ENCODE assay signal across 22 mouse cellular contexts in the genomic region with DNA sequence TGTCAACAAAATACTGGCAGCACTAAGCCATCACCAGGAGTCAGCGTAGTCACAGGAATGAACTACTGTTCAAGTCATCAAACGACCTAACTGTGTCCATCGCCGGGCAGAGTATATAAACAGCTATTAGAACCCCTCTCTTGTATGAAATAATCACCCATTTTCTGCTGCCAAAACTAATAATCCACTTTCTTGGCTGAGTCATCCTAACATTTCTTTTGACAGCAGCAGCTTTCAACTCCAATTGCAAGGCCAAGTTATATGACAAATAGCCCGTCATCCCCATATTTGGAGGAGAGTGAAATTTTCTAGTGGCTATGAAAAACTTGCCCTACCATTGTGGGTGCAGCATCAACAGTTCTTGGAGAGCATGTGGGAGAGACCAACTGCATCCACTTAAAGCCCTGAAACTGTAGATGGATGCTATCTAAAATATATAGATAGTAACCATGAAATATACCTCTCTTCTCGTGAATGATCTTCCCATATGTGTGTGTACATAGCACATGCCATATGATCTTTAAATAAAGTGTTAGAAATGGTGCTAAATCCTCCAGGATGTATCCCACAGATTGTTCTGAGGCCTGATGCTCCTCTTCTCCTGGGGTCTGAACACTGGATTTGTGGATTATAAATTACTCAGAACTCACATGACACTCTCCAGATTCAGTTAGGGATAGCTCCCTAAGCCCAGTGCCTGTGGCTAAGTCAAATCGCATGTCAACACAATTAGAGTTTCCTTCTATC.
A peak's percentile ranks its signal among the peaks of the same experiment; 100 is the strongest.
DNase-seq lines count a peak whose midpoint lies in the region; ATAC-seq and TF ChIP-seq lines count a peak whose summit lies in the region.
"Had no signal": no experiment of that assay in that cellular context is flagged by ENCODE, and none has a peak within 500 bp of the region (broad histone marks: within the 10 kb centered on the region; RNA-seq: fewer than 3 reads in every experiment).

No protein-coding gene starts in this region.

- no peak for TF ChIP-seq CTCF in left cerebral cortex, adult 2 months (IDR thresholded peaks at IDR 0.05)

- H3K4me3 ChIP-seq in left cerebral cortex, adult 2 months = no peak overlapping the region
- H3K4me3 ChIP-seq: limb, embryonic 15.5 days; lung, embryonic 15.5 days; stomach, embryonic 15.5 days had no signal

- peak overlapping the region; percentile 37 for H3K27ac ChIP-seq in left cerebral cortex, adult 2 months
- H3K27ac ChIP-seq: hindbrain, embryonic 14.5 days; limb, embryonic 15.5 days; liver, embryonic 14.5 days; lung, embryonic 15.5 days; stomach, embryonic 15.5 days had no signal

- intact Hi-C loops in left cerebral cortex, adult 2 months (cut with DNase I) = loop anchor here (10.0 kb wide), 2 partner anchors 238 to 658 kb away; no protein-coding TSS in a partner anchor
- intact Hi-C loops in left cerebral cortex, postnatal 14 days (cut with DNase I) = no loop called here
- intact Hi-C loops in left cerebral cortex, postnatal 36 days (cut with DNase I) = loop anchor here (10.0 kb wide), 1 partner anchor 82 kb away; no protein-coding TSS in a partner anchor

- DNase-seq in adrenal gland, postnatal 36 days = peak; percentile 2 to 12
- DNase-seq in adrenal gland, adult 8-10 months = no peak
- no peak for DNase-seq in left cerebral cortex, adult 2 months (ENCODE audit: extremely low spot score in 1 of 2, low spot score in 2 of 2)
- no peak for DNase-seq in left cerebral cortex, postnatal 14 days (ENCODE audit: low spot score in 2 of 2)
- DNase-seq in Muller cell, postnatal 12 days (ENCODE audit: inconsistent ontology term) = peak; percentile 55
- DNase-seq in left cerebral cortex, postnatal 36 days (ENCODE audit: low spot score in 2 of 2) = peak; percentile 16 to 22
- DNase-seq: cerebellum, adult 8-10 months; heart, postnatal 4 days; kidney, adult 8-10 months; kidney, postnatal 10 days; lung, postnatal 4 days; midbrain, embryonic 14.5 days; right cerebral cortex, postnatal 4 days; thymus, adult 18-20 months had no signal

- ATAC-seq in erythroid progenitor cell, adult 5-6 weeks (replicated peaks; ENCODE audit: low FRiP score, poor library complexity, severe bottlenecking) = no peak
- ATAC-seq: forebrain, embryonic 14.5 days; inflammation-experienced regulatory T-cells, adult 6 months had no signal

Comparison
In these comparisons a context has a peak if more than half of its experiments do, and no peak if none do; other contexts are left out.
1. DNase-seq: peak in adrenal gland, postnatal 36 days (2 of 2), Muller cell, postnatal 12 days (single experiment) and left cerebral cortex, postnatal 36 days (2 of 2); none in adrenal gland, adult 8-10 months (single experiment), left cerebral cortex, adult 2 months (0 of 2) and left cerebral cortex, postnatal 14 days (0 of 2).